Mouse (Mus musculus): ENCODE measurements around the gene Gm4559. TPM values are rescaled to one million over a fixed set of nuclear protein-coding genes. Genes with fewer than 3 reads are reported as not detected.
"Not testable (repeated sequence)": the region's sequence is repeated elsewhere in the genome, so short reads cannot be mapped to it uniquely, and the experiment has no call there.

Gm4559 gene
- total RNA-seq, 1 experiment = not detected

GRCm38 (mm10) chr7:142303249-142303648 is 29.1 kb upstream of the Gm4559 start, which contains the start of gene Krtap5-4:
Gene Krtap5-4 (plus strand): TSS chr7:142303549.
- no peak within 1 kb of the TSS for H3K9ac ChIP-seq (ENCODE audit: insufficient read depth, low read depth, low read length, poor library complexity, severe bottlenecking)
- in situ Hi-C loops (cut with MboI; ENCODE audit: low sequenced_read_pairs in 2 of 2, unreplicated experiment in 2 of 2) = no loop called here
- DNase-seq (ENCODE audit: low read depth, low spot score) = no peak
- TF ChIP-seq CHD2 (IDR thresholded peaks at IDR 0.05; ENCODE audit: low read depth, low read length) (no peak), MAFK (IDR thresholded peaks at IDR 0.05; ENCODE audit: insufficient read depth, low read depth, low read length) (no peak), HCFC1 (IDR thresholded peaks at IDR 0.05; ENCODE audit: borderline replicate concordance, insufficient read depth, low read length) (no peak), ZC3H11A (IDR thresholded peaks at IDR 0.05; ENCODE audit: borderline replicate concordance, low read depth, low read length) (no peak), ZNF384 (IDR thresholded peaks at IDR 0.05; ENCODE audit: low read depth, low read length) (no peak)
- no peak within 1 kb of the TSS for H3K27ac ChIP-seq (ENCODE audit: insufficient read depth, low read depth, low read length, poor library complexity, severe bottlenecking)
- H3K9me3 ChIP-seq (ENCODE audit: control insufficient read depth, insufficient read depth, low read depth, low read length) = no peaks in the 10 kb centered on the region
- no peak within 1 kb of the TSS for H3K4me3 ChIP-seq (ENCODE audit: insufficient read depth in 1 of 2, low read depth in 1 of 2, low read length in 2 of 2, poor library complexity in 1 of 2, severe bottlenecking in 1 of 2)
- no peaks in the 10 kb centered on the region for H3K36me3 ChIP-seq (ENCODE audit: control insufficient read depth, insufficient read depth, low read length, poor library complexity, severe bottlenecking)
- H3K4me1 ChIP-seq (ENCODE audit: control insufficient read depth in 2 of 2, insufficient read depth in 2 of 2, low read length in 2 of 2, poor library complexity in 1 of 2) = no peaks in the 10 kb centered on the region

GRCm38 (mm10) chr7:142297018-142297417 is 22.9 kb upstream of the Gm4559 start, which contains the start of gene Krtap5-1:
Gene Krtap5-1 (minus strand): TSS chr7:142297118.
- H3K4me1 ChIP-seq (ENCODE audit: control insufficient read depth in 2 of 2, insufficient read depth in 2 of 2, low read length in 2 of 2, poor library complexity in 1 of 2); DNase-seq (ENCODE audit: low read depth, low spot score); H3K9me3 ChIP-seq (ENCODE audit: control insufficient read depth, insufficient read depth, low read depth, low read length); H3K36me3 ChIP-seq (ENCODE audit: control insufficient read depth, insufficient read depth, low read length, poor library complexity, severe bottlenecking); in situ Hi-C loops (cut with MboI; ENCODE audit: low sequenced_read_pairs in 2 of 2, unreplicated experiment in 2 of 2); H3K27ac ChIP-seq (ENCODE audit: insufficient read depth, low read depth, low read length, poor library complexity, severe bottlenecking); H3K4me3 ChIP-seq (ENCODE audit: insufficient read depth in 1 of 2, low read depth in 1 of 2, low read length in 2 of 2, poor library complexity in 1 of 2, severe bottlenecking in 1 of 2); H3K9ac ChIP-seq (ENCODE audit: insufficient read depth, low read depth, low read length, poor library complexity, severe bottlenecking): not testable (repeated sequence)

GRCm38 (mm10) chr7:142296108-142296507 is 21.9 kb upstream of the Gm4559 start:
- H3K9ac ChIP-seq (ENCODE audit: insufficient read depth, low read depth, low read length, poor library complexity, severe bottlenecking); H3K36me3 ChIP-seq (ENCODE audit: control insufficient read depth, insufficient read depth, low read length, poor library complexity, severe bottlenecking); DNase-seq (ENCODE audit: low read depth, low spot score); H3K4me1 ChIP-seq (ENCODE audit: control insufficient read depth in 2 of 2, insufficient read depth in 2 of 2, low read length in 2 of 2, poor library complexity in 1 of 2); H3K27ac ChIP-seq (ENCODE audit: insufficient read depth, low read depth, low read length, poor library complexity, severe bottlenecking); H3K4me3 ChIP-seq (ENCODE audit: insufficient read depth in 1 of 2, low read depth in 1 of 2, low read length in 2 of 2, poor library complexity in 1 of 2, severe bottlenecking in 1 of 2); H3K9me3 ChIP-seq (ENCODE audit: control insufficient read depth, insufficient read depth, low read depth, low read length); in situ Hi-C loops (cut with MboI; ENCODE audit: low sequenced_read_pairs in 2 of 2, unreplicated experiment in 2 of 2): not testable (repeated sequence)

GRCm38 (mm10) chr7:142295418-142295817 is 21.3 kb upstream of the Gm4559 start:
- H3K36me3 ChIP-seq (ENCODE audit: control insufficient read depth, insufficient read depth, low read length, poor library complexity, severe bottlenecking) = no peaks in the 10 kb centered on the region
- no peak overlapping the region for H3K9ac ChIP-seq (ENCODE audit: insufficient read depth, low read depth, low read length, poor library complexity, severe bottlenecking)
- TF ChIP-seq ZNF384 (IDR thresholded peaks at IDR 0.05; ENCODE audit: low read depth, low read length) = no peak
- no peak for TF ChIP-seq MAFK (IDR thresholded peaks at IDR 0.05; ENCODE audit: insufficient read depth, low read depth, low read length)
- TF ChIP-seq CHD2 (IDR thresholded peaks at IDR 0.05; ENCODE audit: low read depth, low read length) = no peak
- no peak for TF ChIP-seq HCFC1 (IDR thresholded peaks at IDR 0.05; ENCODE audit: borderline replicate concordance, insufficient read depth, low read length)
- no peaks in the 10 kb centered on the region for H3K4me1 ChIP-seq (ENCODE audit: control insufficient read depth in 2 of 2, insufficient read depth in 2 of 2, low read length in 2 of 2, poor library complexity in 1 of 2)
- in situ Hi-C loops (cut with MboI; ENCODE audit: low sequenced_read_pairs in 2 of 2, unreplicated experiment in 2 of 2) = no loop called here
- no peak for DNase-seq (ENCODE audit: low read depth, low spot score)
- H3K27ac ChIP-seq (ENCODE audit: insufficient read depth, low read depth, low read length, poor library complexity, severe bottlenecking) = no peak overlapping the region
- no peak overlapping the region for H3K4me3 ChIP-seq (ENCODE audit: insufficient read depth in 1 of 2, low read depth in 1 of 2, low read length in 2 of 2, poor library complexity in 1 of 2, severe bottlenecking in 1 of 2)
- no peaks in the 10 kb centered on the region for H3K9me3 ChIP-seq (ENCODE audit: control insufficient read depth, insufficient read depth, low read depth, low read length)

- H3K9ac ChIP-seq (ENCODE audit: insufficient read depth, low read depth, low read length, poor library complexity, severe bottlenecking); in situ Hi-C loops (cut with MboI; ENCODE audit: low sequenced_read_pairs in 2 of 2, unreplicated experiment in 2 of 2); H3K27ac ChIP-seq (ENCODE audit: insufficient read depth, low read depth, low read length, poor library complexity, severe bottlenecking); H3K36me3 ChIP-seq (ENCODE audit: control insufficient read depth, insufficient read depth, low read length, poor library complexity, severe bottlenecking); H3K4me3 ChIP-seq (ENCODE audit: insufficient read depth in 1 of 2, low read depth in 1 of 2, low read length in 2 of 2, poor library complexity in 1 of 2, severe bottlenecking in 1 of 2); H3K9me3 ChIP-seq (ENCODE audit: control insufficient read depth, insufficient read depth, low read depth, low read length); H3K4me1 ChIP-seq (ENCODE audit: control insufficient read depth in 2 of 2, insufficient read depth in 2 of 2, low read length in 2 of 2, poor library complexity in 1 of 2): not testable (repeated sequence)
- DNase-seq (ENCODE audit: low read depth, low spot score) = peak; percentile 25
Measured at GRCm38 (mm10) chr7:142293851-142294250, 19.7 kb upstream of the Gm4559 start.

- H3K9ac ChIP-seq (ENCODE audit: insufficient read depth, low read depth, low read length, poor library complexity, severe bottlenecking); H3K9me3 ChIP-seq (ENCODE audit: control insufficient read depth, insufficient read depth, low read depth, low read length); DNase-seq (ENCODE audit: low read depth, low spot score); in situ Hi-C loops (cut with MboI; ENCODE audit: low sequenced_read_pairs in 2 of 2, unreplicated experiment in 2 of 2); H3K4me3 ChIP-seq (ENCODE audit: insufficient read depth in 1 of 2, low read depth in 1 of 2, low read length in 2 of 2, poor library complexity in 1 of 2, severe bottlenecking in 1 of 2); H3K27ac ChIP-seq (ENCODE audit: insufficient read depth, low read depth, low read length, poor library complexity, severe bottlenecking); H3K36me3 ChIP-seq (ENCODE audit: control insufficient read depth, insufficient read depth, low read length, poor library complexity, severe bottlenecking); H3K4me1 ChIP-seq (ENCODE audit: control insufficient read depth in 2 of 2, insufficient read depth in 2 of 2, low read length in 2 of 2, poor library complexity in 1 of 2): not testable (repeated sequence)
Measured at GRCm38 (mm10) chr7:142285910-142286612, 11.9 kb upstream of the Gm4559 start.

Measured in ES-E14 (cell line).